Mouse (Mus musculus): Measurements from ENCODE around the gene Fads3. TPM values are rescaled to one million over a fixed set of nuclear protein-coding genes. Genes with fewer than 3 reads are reported as not detected.

The Fads3 gene
- polyA plus RNA-seq, 1 experiment = 31.1 TPM

DNA sequence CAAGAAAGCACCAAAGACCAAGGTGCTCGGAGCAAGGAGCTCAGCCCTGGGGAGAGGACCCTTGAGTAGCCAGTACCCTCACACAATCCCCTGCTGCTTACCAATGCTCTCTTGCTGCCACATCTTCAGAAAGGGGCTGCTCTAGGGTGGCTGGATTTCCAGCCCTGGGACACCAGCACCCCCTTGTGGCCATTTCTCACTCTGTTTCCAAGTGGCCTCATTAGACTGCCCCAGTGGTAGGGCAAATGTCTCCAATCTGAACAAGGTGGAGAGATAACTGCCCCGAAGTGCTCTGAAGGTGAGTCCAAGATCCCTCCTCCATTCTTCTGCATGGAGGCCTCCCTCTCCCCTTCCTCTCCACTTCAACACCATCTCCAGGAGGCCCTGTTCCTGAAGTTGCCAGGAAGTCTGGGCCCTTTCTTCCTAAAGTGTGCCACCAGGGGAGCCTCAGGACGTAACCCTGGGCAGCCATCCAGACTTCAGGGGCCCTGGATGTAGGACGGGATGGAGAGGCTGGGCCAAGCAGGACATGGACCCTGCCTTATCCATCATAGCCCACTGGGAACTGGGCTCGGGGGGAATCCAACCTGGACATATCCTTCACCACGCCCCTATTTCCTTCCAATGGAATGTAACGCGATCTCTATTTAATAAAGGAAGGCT is 6.5 kb upstream of the Fads3 start:
- Histone ChIP-seq H3K27ac (replicated peaks; ENCODE audit: low read depth, low read length) (no peak overlapping the region), H3K4me1 (ENCODE audit: control insufficient read depth, insufficient read depth, insufficient read length, low read length) (peaks cover 10% of the 10 kb centered on the region)

GRCm38 (mm10) chr19:10037534-10037933 is 3.8 kb upstream of the Fads3 start:
- Histone ChIP-seq H3K4me1 (ENCODE audit: control insufficient read depth, insufficient read depth, insufficient read length, low read length) (peaks cover 14% of the 10 kb centered on the region), H3K4me3 (ENCODE audit: insufficient read depth, low read depth, low read length) (no peak overlapping the region), H3K27ac (replicated peaks; ENCODE audit: low read depth, low read length) (no peak overlapping the region)

More for the DNA sequence above, 6.5 kb upstream of the Fads3 start:
- no peak overlapping the region for H3K4me3 ChIP-seq (ENCODE audit: insufficient read depth, low read depth, low read length)

- no peak overlapping the region; the same call in 1 of the 2 replicates for H3K27ac ChIP-seq (replicated peaks; ENCODE audit: low read depth, low read length)
- no peak overlapping the region for H3K4me3 ChIP-seq (ENCODE audit: insufficient read depth, low read depth, low read length)
- H3K4me1 ChIP-seq (ENCODE audit: control insufficient read depth, insufficient read depth, insufficient read length, low read length) = peaks cover 20% of the 10 kb centered on the region
Observed at GRCm38 (mm10) chr19:10038364-10038763, 3.0 kb upstream of the Fads3 start.

GRCm38 (mm10) chr19:10038910-10039309 is 2.5 kb upstream of the Fads3 start:
- no peak overlapping the region for H3K27ac ChIP-seq (replicated peaks; ENCODE audit: low read depth, low read length)
- H3K4me3 ChIP-seq (ENCODE audit: insufficient read depth, low read depth, low read length) = no peak overlapping the region
- peaks cover 24% of the 10 kb centered on the region for H3K4me1 ChIP-seq (ENCODE audit: control insufficient read depth, insufficient read depth, insufficient read length, low read length)

DNA sequence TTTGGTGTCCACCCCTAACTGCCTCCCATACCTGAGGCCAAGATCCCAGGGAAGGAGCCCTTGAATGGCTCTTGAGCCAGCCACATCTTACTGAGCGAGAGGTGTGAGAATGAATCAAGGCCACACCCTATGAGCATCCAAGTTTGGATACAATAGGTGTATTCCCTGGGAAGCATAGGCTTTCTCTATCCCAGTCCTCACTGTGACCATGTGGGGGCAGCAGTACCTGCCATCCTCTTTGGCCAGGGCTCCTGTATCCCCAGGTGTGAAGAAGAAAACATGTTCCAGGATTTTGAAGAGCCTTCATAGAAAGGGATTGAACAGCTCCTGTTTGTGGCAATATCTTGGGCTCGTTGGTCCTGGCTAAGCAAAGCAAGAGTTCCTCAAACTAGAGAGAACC is 1.8 kb upstream of the Fads3 start:
- H3K4me3 ChIP-seq (ENCODE audit: insufficient read depth, low read depth, low read length) = no peak overlapping the region
- H3K27ac ChIP-seq (replicated peaks; ENCODE audit: low read depth, low read length) = no peak overlapping the region
- H3K4me1 ChIP-seq (ENCODE audit: control insufficient read depth, insufficient read depth, insufficient read length, low read length) = peaks cover 24% of the 10 kb centered on the region

GRCm38 (mm10) chr19:10040866-10041387 is 442 bp upstream of the Fads3 start:
- Histone ChIP-seq H3K4me1 (ENCODE audit: control insufficient read depth, insufficient read depth, insufficient read length, low read length) (peaks cover 21% of the 10 kb centered on the region), H3K27ac (replicated peaks; ENCODE audit: low read depth, low read length) (no peak overlapping the region), H3K4me3 (ENCODE audit: insufficient read depth, low read depth, low read length) (no peak overlapping the region; the same call in 1 of the 2 replicates)

GRCm38 (mm10) chr19:10042232-10042631 is 863 bp downstream of the Fads3 start:
- Histone ChIP-seq H3K4me1 (ENCODE audit: control insufficient read depth, insufficient read depth, insufficient read length, low read length) (peaks cover 21% of the 10 kb centered on the region), H3K4me3 (ENCODE audit: insufficient read depth, low read depth, low read length) (peak overlapping the region; percentile 66), H3K27ac (replicated peaks; ENCODE audit: low read depth, low read length) (peak overlapping the region; percentile 72)

GRCm38 (mm10) chr19:10042816-10043215 is 1.4 kb downstream of the Fads3 start:
- H3K4me3 ChIP-seq (ENCODE audit: insufficient read depth, low read depth, low read length) = peak overlapping the region; percentile 66
- H3K27ac ChIP-seq (replicated peaks; ENCODE audit: low read depth, low read length) = peak overlapping the region; percentile 72
- peaks cover 21% of the 10 kb centered on the region for H3K4me1 ChIP-seq (ENCODE audit: control insufficient read depth, insufficient read depth, insufficient read length, low read length)

GRCm38 (mm10) chr19:10043643-10044042 is 2.3 kb downstream of the Fads3 start:
- H3K4me3 ChIP-seq (ENCODE audit: insufficient read depth, low read depth, low read length) = peak overlapping the region; percentile 66
- peaks cover 19% of the 10 kb centered on the region for H3K4me1 ChIP-seq (ENCODE audit: control insufficient read depth, insufficient read depth, insufficient read length, low read length)
- peak overlapping the region; percentile 72 for H3K27ac ChIP-seq (replicated peaks; ENCODE audit: low read depth, low read length)

GRCm38 (mm10) chr19:10045707-10046106 is 4.3 kb downstream of the Fads3 start:
- Histone ChIP-seq H3K27ac (replicated peaks; ENCODE audit: low read depth, low read length) (no peak overlapping the region), H3K4me1 (ENCODE audit: control insufficient read depth, insufficient read depth, insufficient read length, low read length) (peaks cover 21% of the 10 kb centered on the region)

GRCm38 (mm10) chr19:10046346-10046745 is 5.0 kb downstream of the Fads3 start:
- peaks cover 21% of the 10 kb centered on the region for H3K4me1 ChIP-seq (ENCODE audit: control insufficient read depth, insufficient read depth, insufficient read length, low read length)
- H3K27ac ChIP-seq (replicated peaks; ENCODE audit: low read depth, low read length) = 0 out of 2 replicates have a peak overlapping the region, but pooled peaks have one; percentile 3
- H3K4me3 ChIP-seq (ENCODE audit: insufficient read depth, low read depth, low read length) = no peak overlapping the region

More at GRCm38 (mm10) chr19:10045707-10046106, 4.3 kb downstream of the Fads3 start:
- H3K4me3 ChIP-seq (ENCODE audit: insufficient read depth, low read depth, low read length) = no peak overlapping the region

DNA sequence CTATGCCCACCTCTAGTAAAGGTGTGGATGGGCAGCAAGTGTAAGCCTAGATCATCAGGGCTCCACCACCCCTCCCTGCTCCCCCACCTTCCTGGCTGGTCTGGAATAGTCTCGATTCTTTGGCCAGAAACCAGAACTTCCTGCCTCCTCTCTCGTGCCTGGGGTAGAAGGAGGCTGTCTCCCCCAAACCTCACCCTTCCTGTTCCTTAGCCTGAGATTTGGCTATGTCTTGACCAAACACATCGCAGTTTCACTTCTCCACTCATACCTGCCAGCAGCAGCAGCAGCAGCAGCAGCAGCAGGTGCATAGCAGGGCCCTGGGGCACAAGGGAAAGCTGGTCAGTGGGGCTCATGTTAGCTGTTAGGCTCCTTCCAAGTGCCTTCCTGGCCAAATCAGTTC is 5.6 kb downstream of the Fads3 start:
- H3K4me3 ChIP-seq (ENCODE audit: insufficient read depth, low read depth, low read length) = no peak overlapping the region
- H3K4me1 ChIP-seq (ENCODE audit: control insufficient read depth, insufficient read depth, insufficient read length, low read length) = peaks cover 19% of the 10 kb centered on the region
- no peak overlapping the region for H3K27ac ChIP-seq (replicated peaks; ENCODE audit: low read depth, low read length)

DNA sequence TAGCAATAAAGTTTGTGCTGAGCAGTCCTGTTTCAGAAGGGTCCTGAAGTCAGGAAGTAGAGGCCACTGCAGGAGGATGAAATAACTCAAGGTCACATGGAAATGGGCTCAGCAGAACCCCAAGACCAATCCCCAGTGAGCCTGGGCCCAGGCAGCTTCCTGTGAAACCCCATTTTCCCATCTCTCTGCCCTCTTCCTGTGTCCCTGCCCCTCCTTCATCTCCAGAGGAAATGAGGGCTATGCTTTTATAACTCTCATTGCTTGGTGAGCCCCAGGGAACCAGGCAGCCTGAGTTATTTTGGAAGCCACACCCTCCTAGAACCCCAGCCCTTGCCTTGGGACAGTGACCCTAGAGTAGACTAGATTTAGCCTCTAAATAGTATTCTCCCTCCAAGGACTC is 8.2 kb downstream of the Fads3 start:
- Histone ChIP-seq H3K27ac (replicated peaks; ENCODE audit: low read depth, low read length) (peak overlapping the region; percentile 26; the same call in 1 of the 2 replicates), H3K4me1 (ENCODE audit: control insufficient read depth, insufficient read depth, insufficient read length, low read length) (peaks cover 4% of the 10 kb centered on the region; the same call in 1 of the 2 replicates), H3K4me3 (ENCODE audit: insufficient read depth, low read depth, low read length) (no peak overlapping the region)

- H3K27ac ChIP-seq (replicated peaks; ENCODE audit: low read depth, low read length) = no peak overlapping the region
- peaks cover 4% of the 10 kb centered on the region; the same call in 1 of the 2 replicates for H3K4me1 ChIP-seq (ENCODE audit: control insufficient read depth, insufficient read depth, insufficient read length, low read length)
- H3K4me3 ChIP-seq (ENCODE audit: insufficient read depth, low read depth, low read length) = no peak overlapping the region
Observed at GRCm38 (mm10) chr19:10050438-10050837, 9.1 kb downstream of the Fads3 start.

DNA sequence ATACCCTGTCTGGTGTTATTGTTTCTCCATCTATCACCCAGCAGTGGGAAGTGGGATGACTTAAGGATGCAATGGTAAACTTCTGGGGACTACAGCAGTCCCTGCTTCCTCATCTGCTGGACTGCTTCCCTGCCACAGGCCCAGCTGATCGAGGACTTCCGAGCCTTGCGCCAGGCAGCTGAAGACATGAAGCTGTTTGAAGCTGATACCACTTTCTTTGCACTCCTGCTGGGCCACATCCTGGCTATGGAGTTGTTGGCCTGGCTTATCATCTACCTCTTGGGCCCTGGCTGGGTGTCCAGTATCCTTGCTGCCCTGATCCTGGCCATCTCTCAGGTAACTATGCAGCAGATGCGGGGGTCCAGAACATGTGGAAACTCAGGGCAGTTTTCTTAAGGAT is 11.3 kb downstream of the Fads3 start:
- peaks cover 2% of the 10 kb centered on the region; the same call in 1 of the 2 replicates for H3K4me1 ChIP-seq (ENCODE audit: control insufficient read depth, insufficient read depth, insufficient read length, low read length)
- H3K4me3 ChIP-seq (ENCODE audit: insufficient read depth, low read depth, low read length) = no peak overlapping the region
- no peak overlapping the region for H3K27ac ChIP-seq (replicated peaks; ENCODE audit: low read depth, low read length)
